Mouse (Mus musculus): ENCODE data around the gene Kctd15. TPM values are rescaled to one million over a fixed set of nuclear protein-coding genes. Genes with fewer than 3 reads are reported as not detected.

Gene Kctd15
- polyA plus RNA-seq, 1 experiment from 2014 or later = 18.5 TPM

DNA sequence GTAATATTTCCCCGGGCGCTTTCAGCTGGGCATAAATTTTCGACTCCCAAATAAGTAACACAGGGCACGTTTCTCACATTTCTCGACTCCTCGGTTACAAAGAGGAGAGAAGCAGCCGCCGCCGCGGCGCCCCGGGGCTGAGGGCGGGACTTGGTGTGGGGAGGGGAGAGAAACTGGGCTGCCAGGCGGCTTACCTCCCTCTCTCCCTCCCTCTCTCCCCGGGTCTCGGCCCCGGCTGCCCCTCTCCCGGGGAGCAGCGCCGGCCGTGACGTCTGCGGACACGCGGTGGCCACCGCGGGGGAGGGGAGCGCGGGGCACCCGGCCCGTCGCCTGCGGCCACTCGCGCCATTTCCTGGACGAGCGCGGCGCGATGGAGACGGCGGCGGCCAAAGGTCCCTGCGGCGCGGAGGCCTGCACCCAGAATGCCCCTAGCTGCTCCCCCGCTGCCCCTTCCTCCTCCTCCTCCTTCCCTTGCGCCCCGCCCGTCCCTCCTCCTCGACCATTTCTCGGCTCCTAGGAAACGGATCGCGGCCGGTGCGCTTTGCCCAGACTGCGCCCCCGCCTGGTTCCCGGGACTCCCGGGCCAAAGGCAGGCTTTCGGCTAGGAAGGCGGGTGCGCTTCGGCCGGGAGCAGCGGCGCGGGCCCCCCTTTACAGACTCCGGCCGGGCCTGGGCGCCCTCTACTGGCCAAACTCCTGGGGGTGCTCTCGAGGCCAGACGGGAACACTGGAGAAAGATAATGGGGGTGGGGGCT lies 1.3 kb downstream of the Kctd15 start:
- ATAC-seq (ENCODE audit: insufficient read depth, low FRiP score) = peak; percentile 84
- Histone ChIP-seq H3K9ac (ENCODE audit: low read length) (peak overlapping the region; percentile 94), H3K4me1 (ENCODE audit: control insufficient read depth, insufficient read depth, low read length) (peaks cover 10% of the 10 kb centered on the region; the same call in 1 of the 2 replicates), H3K27me3 (ENCODE audit: control insufficient read depth, insufficient read depth, low read length) (no peaks in the 10 kb centered on the region), H3K9me3 (replicated peaks; ENCODE audit: control insufficient read depth, low read length) (no peaks in the 10 kb centered on the region), H3K27ac (ENCODE audit: low read length) (peak overlapping the region; percentile 99), H3K36me3 (ENCODE audit: control insufficient read depth, insufficient read depth, low read length) (no peaks in the 10 kb centered on the region), H3K4me2 (ENCODE audit: low read depth, low read length) (peak overlapping the region; percentile 78), H3K4me3 (replicated peaks; ENCODE audit: low read length) (peak overlapping the region; percentile 80)
- WGBS = under 1% methylated on average over 64 of the region's 74 CpGs

DNA sequence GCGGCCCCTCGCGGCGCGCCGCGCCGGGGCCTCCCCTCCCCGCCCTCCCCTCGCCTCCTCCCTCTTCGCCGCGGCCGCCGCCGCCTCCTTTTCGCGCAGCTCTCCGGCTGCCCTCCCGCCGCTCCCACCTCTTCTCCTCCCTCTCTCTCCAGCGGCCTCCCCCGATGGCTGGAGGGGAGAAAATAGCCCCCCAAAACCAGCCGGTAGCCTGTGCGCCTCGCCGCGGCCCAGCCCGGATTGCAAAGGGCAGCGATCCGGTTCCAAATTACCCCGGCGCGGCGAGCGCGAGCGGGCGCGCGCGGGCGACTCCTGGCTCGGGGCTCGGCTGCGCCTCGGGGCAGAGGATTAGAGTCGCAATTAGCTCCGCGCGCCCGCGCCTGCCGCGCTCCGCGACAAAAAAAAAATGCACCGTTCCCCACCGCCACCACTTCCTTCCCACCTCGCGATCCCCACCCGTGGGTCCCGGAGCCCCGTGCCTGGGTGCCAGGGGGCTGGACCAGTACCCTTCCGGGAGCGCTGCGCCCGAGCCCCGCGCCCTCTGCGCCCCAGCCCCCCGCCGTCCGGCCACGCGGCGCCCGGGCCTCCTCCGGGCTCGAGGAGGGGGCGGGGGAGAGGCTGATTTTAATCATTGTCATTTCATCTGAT lies 2.0 kb downstream of the Kctd15 start:
- under 1% methylated on average over 59 of the region's 81 CpGs for WGBS
- Histone ChIP-seq H3K27me3 (ENCODE audit: control insufficient read depth, insufficient read depth, low read length) (no peaks in the 10 kb centered on the region), H3K27ac (ENCODE audit: low read length) (peak overlapping the region; percentile 99), H3K4me2 (ENCODE audit: low read depth, low read length) (peak overlapping the region; percentile 78), H3K9ac (ENCODE audit: low read length) (peak overlapping the region; percentile 94), H3K36me3 (ENCODE audit: control insufficient read depth, insufficient read depth, low read length) (no peaks in the 10 kb centered on the region), H3K9me3 (replicated peaks; ENCODE audit: control insufficient read depth, low read length) (no peaks in the 10 kb centered on the region), H3K4me1 (ENCODE audit: control insufficient read depth, insufficient read depth, low read length) (peaks cover 10% of the 10 kb centered on the region; the same call in 1 of the 2 replicates), H3K4me3 (replicated peaks; ENCODE audit: low read length) (peak overlapping the region; percentile 80)
- ATAC-seq (ENCODE audit: insufficient read depth, low FRiP score) = peak; percentile 38; the same call in 1 of the 2 replicates

DNA sequence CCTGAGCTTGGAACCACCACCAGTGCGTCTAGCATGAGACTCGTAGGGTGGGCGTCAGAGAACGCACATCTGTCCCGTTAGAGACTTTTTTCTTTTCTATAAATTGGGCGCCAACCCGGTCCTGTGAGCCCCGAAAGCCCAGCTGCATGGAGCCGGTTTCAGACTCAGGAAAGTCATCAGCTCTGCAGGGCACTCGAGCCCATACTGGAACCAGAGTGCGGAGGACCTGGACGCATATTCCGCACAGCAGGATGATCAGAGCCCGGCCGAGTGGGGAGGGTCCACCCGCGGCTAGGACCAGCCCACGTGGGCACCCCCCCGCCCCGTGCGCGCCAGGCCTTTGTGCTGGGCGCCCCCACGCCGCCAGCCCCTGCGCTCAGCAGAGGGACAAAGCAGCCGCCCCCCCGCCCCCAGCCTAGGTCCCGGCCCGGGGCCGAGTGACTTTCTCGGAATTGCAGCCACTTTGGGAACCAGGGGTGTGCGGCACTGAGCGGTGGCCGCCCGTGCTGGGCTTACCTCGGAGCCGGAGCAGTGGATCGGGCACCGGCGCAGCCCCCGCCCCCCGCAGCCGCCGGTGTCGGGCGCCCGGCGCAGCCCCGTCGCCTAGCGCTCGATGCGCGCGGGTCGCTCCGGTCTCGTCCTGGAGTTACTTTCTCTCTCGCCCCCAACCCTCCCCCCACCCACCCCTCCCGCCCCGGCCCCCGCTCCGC lies 2.6 kb downstream of the Kctd15 start:
- Histone ChIP-seq H3K4me1 (ENCODE audit: control insufficient read depth, insufficient read depth, low read length) (peaks cover 10% of the 10 kb centered on the region; the same call in 1 of the 2 replicates), H3K4me2 (ENCODE audit: low read depth, low read length) (peak overlapping the region; percentile 78), H3K9ac (ENCODE audit: low read length) (peak overlapping the region; percentile 94), H3K36me3 (ENCODE audit: control insufficient read depth, insufficient read depth, low read length) (0 out of 2 replicates have a peak, but pooled peaks cover 2% of the 10 kb centered on the region), H3K27me3 (ENCODE audit: control insufficient read depth, insufficient read depth, low read length) (no peaks in the 10 kb centered on the region), H3K4me3 (replicated peaks; ENCODE audit: low read length) (peak overlapping the region; percentile 80), H3K27ac (ENCODE audit: low read length) (peak overlapping the region; percentile 99), H3K9me3 (replicated peaks; ENCODE audit: control insufficient read depth, low read length) (no peaks in the 10 kb centered on the region)
- peak; percentile 18 for ATAC-seq (ENCODE audit: insufficient read depth, low FRiP score)
- 1% methylated on average over 41 of the region's 64 CpGs for WGBS

DNA sequence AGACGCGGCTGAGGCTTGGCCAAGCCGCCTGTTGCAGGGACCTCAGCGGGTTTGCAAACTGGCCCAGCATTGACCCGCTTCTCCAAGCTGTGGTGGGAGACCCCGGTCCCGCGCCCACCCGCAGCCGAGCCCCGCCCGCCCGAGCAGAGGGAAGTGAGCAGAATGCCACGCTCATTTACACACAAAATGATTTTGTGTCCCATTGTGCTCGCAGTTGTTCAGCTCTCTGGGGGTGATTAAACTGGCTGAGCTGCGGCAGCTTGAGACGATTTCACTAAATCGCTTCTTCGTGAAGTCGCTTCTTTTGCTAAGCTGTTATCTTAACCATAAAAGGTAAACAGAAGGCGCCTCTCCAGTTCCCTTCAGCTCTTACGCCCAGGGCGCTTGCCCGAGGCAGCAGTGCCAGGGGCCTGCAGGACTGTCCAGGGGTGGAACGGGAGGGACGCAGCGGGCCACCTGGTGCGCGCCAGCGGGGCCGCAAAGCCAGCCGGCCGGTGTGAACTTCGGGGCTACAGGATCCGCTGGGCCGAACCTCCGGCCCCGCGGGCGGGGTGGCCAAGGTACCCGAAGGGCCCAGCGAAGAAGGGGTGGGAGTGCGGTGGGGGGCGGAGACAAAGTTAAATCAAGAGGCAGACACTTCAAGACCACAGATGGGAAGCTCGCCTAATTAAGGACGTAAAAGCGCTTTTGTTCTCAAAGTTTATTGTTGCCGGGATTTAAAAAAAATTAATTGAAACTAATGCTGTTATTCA lies 3.6 kb downstream of the Kctd15 start:
- Histone ChIP-seq H3K36me3 (ENCODE audit: control insufficient read depth, insufficient read depth, low read length) (peaks cover 11% of the 10 kb centered on the region), H3K9me3 (replicated peaks; ENCODE audit: control insufficient read depth, low read length) (no peaks in the 10 kb centered on the region), H3K4me3 (replicated peaks; ENCODE audit: low read length) (peak overlapping the region; percentile 80), H3K27ac (ENCODE audit: low read length) (peak overlapping the region; percentile 99), H3K9ac (ENCODE audit: low read length) (peak overlapping the region; percentile 94), H3K4me1 (ENCODE audit: control insufficient read depth, insufficient read depth, low read length) (peaks cover 10% of the 10 kb centered on the region; the same call in 1 of the 2 replicates), H3K4me2 (ENCODE audit: low read depth, low read length) (peak overlapping the region; percentile 78), H3K27me3 (ENCODE audit: control insufficient read depth, insufficient read depth, low read length) (no peaks in the 10 kb centered on the region)
- WGBS = under 1% methylated on average over 48 of the region's 48 CpGs
- no peak for ATAC-seq (ENCODE audit: insufficient read depth, low FRiP score)

DNA sequence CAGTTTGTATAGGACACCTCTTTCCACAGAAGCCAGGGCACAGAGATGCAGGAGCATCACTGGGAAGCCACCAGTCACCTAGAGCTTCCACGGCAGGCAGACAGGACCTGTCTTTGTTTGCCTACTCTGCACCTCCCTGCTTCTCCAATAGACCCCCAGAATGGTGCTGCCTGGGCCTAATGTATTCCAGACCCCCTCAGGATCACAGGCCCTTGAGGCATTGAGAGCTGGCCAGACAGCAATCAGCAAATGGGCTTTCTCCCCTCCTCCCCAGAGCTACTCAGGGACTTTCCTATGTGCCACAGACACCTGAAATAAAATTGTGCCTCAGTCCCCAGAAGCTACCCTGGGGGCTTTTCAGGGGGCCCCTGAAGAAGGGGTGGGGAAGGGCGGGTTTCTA lies 5.2 kb downstream of the Kctd15 start:
- Histone ChIP-seq H3K4me2 (ENCODE audit: low read depth, low read length) (no peak overlapping the region), H3K27ac (ENCODE audit: low read length) (no peak overlapping the region), H3K4me1 (ENCODE audit: control insufficient read depth, insufficient read depth, low read length) (peaks cover 19% of the 10 kb centered on the region; the same call in 1 of the 2 replicates), H3K27me3 (ENCODE audit: control insufficient read depth, insufficient read depth, low read length) (no peaks in the 10 kb centered on the region), H3K9ac (ENCODE audit: low read length) (peak overlapping the region; percentile 22; the same call in 1 of the 2 replicates), H3K9me3 (replicated peaks; ENCODE audit: control insufficient read depth, low read length) (no peaks in the 10 kb centered on the region), H3K36me3 (ENCODE audit: control insufficient read depth, insufficient read depth, low read length) (peaks cover 19% of the 10 kb centered on the region), H3K4me3 (replicated peaks; ENCODE audit: low read length) (no peak overlapping the region)
- no peak for ATAC-seq (ENCODE audit: insufficient read depth, low FRiP score)
- 63% methylated on average over 2 of the region's 2 CpGs for WGBS

DNA sequence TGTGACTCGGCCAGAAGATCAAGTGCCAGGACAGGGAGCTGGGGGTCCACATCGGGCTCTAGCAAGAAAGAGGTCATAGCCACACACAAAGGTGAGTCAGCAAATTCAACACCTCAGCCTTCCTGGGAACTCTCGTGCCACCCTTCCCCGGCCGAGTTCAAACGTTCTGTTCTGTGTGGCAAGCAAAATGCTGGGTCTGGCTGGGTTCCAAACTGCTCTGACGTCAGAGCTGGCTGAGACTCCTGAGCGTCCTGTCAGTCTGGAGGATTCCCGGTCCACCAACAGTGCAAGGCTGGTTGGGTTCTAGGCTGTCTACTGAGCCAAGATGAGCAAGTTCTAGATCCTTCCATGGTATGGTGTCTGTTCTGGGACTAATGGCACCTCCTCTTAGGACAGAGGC lies 9.5 kb downstream of the Kctd15 start:
- whole genome bisulfite sequencing = 47% methylated on average over 9 of the region's 9 CpGs
- no peak for ATAC-seq (ENCODE audit: insufficient read depth, low FRiP score)
- H3K27ac ChIP-seq (ENCODE audit: low read length) = peak overlapping the region; percentile 39
- H3K4me3 ChIP-seq (replicated peaks; ENCODE audit: low read length) = no peak overlapping the region
- H3K36me3 ChIP-seq (ENCODE audit: control insufficient read depth, insufficient read depth, low read length) = peaks cover 19% of the 10 kb centered on the region
- 0 out of 2 replicates have a peak overlapping the region, but pooled peaks have one; percentile 4 for H3K9ac ChIP-seq (ENCODE audit: low read length)
- H3K4me1 ChIP-seq (ENCODE audit: control insufficient read depth, insufficient read depth, low read length) = peaks cover 10% of the 10 kb centered on the region; the same call in 1 of the 2 replicates
- no peaks in the 10 kb centered on the region for H3K9me3 ChIP-seq (replicated peaks; ENCODE audit: control insufficient read depth, low read length)
- no peak overlapping the region for H3K4me2 ChIP-seq (ENCODE audit: low read depth, low read length)
- H3K27me3 ChIP-seq (ENCODE audit: control insufficient read depth, insufficient read depth, low read length) = no peaks in the 10 kb centered on the region

DNA sequence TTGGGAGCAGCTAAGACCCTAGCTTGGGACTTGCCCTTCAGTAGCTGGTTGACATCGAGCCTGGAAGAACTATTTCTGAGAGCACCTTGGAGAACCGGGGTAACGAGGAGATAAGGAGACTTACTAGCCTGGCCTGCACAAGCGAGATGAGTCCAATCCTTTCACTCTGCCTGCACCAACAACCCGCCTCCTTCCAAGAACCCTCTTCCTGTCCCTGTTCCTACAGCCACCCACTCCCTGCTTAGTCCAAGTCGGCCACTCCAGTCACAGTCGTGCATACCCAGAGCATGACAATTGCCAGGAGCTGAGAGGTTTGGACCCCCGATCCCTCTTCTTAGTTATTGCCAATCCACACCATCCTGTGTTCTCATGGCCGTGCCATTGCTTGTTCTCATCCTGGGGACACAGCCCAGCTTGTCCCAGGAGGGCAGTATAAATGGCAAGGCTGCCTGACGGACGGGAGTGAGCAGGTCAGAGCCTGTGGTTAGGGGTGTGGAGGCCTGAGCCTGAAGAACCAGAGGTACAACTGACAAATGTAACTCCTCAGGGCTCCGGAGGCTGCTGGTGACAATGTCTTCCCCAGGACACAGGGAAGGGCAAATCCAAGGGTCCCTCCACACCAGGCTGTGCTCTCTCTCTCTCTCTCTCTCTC lies 10.3 kb downstream of the Kctd15 start:
- peaks cover 19% of the 10 kb centered on the region for H3K36me3 ChIP-seq (ENCODE audit: control insufficient read depth, insufficient read depth, low read length)
- H3K4me1 ChIP-seq (ENCODE audit: control insufficient read depth, insufficient read depth, low read length) = 0 out of 2 replicates have a peak, but pooled peaks cover 8% of the 10 kb centered on the region
- peak overlapping the region; percentile 39 for H3K27ac ChIP-seq (ENCODE audit: low read length)
- WGBS = 84% methylated on average over 12 of the region's 12 CpGs
- no peak overlapping the region for H3K4me2 ChIP-seq (ENCODE audit: low read depth, low read length)
- no peaks in the 10 kb centered on the region for H3K9me3 ChIP-seq (replicated peaks; ENCODE audit: control insufficient read depth, low read length)
- no peak overlapping the region for H3K4me3 ChIP-seq (replicated peaks; ENCODE audit: low read length)
- no peaks in the 10 kb centered on the region for H3K27me3 ChIP-seq (ENCODE audit: control insufficient read depth, insufficient read depth, low read length)
- no peak for ATAC-seq (ENCODE audit: insufficient read depth, low FRiP score)
- H3K9ac ChIP-seq (ENCODE audit: low read length) = peak overlapping the region; percentile 1; the same call in 1 of the 2 replicates

DNA sequence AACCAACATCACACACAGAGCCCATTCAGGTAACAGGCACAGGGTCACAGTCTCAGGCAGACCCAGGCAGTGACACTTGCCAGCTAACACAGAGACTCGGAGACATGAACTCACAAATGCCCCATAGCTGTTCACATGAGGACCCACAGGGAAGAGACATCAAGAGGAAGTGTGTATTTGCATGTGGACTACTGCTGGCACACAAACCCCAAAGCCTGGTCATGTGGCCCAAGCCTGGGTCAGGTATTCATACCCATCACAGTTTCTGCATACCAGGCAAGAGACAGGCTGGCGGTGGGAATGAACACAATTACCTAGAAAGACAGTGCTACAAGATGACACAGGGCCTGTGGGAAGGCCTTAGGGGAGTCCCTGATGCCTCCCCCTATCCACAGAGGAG lies 10.9 kb downstream of the Kctd15 start:
- Histone ChIP-seq H3K9me3 (replicated peaks; ENCODE audit: control insufficient read depth, low read length) (no peaks in the 10 kb centered on the region), H3K4me2 (ENCODE audit: low read depth, low read length) (no peak overlapping the region), H3K27ac (ENCODE audit: low read length) (peak overlapping the region; percentile 39; the same call in 1 of the 2 replicates), H3K4me1 (ENCODE audit: control insufficient read depth, insufficient read depth, low read length) (0 out of 2 replicates have a peak, but pooled peaks cover 8% of the 10 kb centered on the region), H3K9ac (ENCODE audit: low read length) (no peak overlapping the region; the same call in 1 of the 2 replicates), H3K4me3 (replicated peaks; ENCODE audit: low read length) (no peak overlapping the region), H3K27me3 (ENCODE audit: control insufficient read depth, insufficient read depth, low read length) (no peaks in the 10 kb centered on the region), H3K36me3 (ENCODE audit: control insufficient read depth, insufficient read depth, low read length) (peaks cover 19% of the 10 kb centered on the region)
- no peak for ATAC-seq (ENCODE audit: insufficient read depth, low FRiP score)
- WGBS = 85% methylated on average over 2 of the region's 2 CpGs

Data from stomach, embryonic 16.5 days (tissue).